Mouse (Mus musculus): ENCODE measurements around the gene RPS10-NUDT3.

- TF ChIP-seq CTCF (IDR thresholded peaks at IDR 0.05; ENCODE audit: low read depth) (no peak), EP300 (optimal IDR thresholded peaks at IDR 0.05) (no peak)
Observed at GRCm38 (mm10) chr17:27588231-27588630, 46.8 kb downstream of the RPS10-NUDT3 start.

Data from stomach, postnatal 0 days (tissue).